Mouse (Mus musculus): Measurements from ENCODE around the gene Atf3.

GRCm38 (mm10) chr1:191179846-191180245, 38.0 kb downstream of the Atf3 start:
- TF ChIP-seq CTCF (IDR thresholded peaks at IDR 0.05; ENCODE audit: insufficient read depth, low read length) = no peak
- no peak for TF ChIP-seq POLR2A (IDR thresholded peaks at IDR 0.05; ENCODE audit: borderline replicate concordance, extremely low read depth, low read depth, low read length)
